Mouse (Mus musculus) ovary, postnatal 14 days (tissue): Measurements from ENCODE around the gene Tmem242.
"Not testable (repeated sequence)": the region's sequence is repeated elsewhere in the genome, so short reads cannot be mapped to it uniquely, and the experiment has no call there.

Experiments
- DNase-seq: peaks from one replicate; pipeline ENCODE4 v3.0.0; 2022; ENCODE audit warnings: low spot score

Gene Tmem242

GRCm38 (mm10) chr17:5440159-5440971, at the start of gene Tmem242:
Gene Tmem242 (minus strand): TSS chr17:5440259.
- DNase-seq, result peak; percentile 96

- no peak for DNase-seq
Measured at GRCm38 (mm10) chr17:5488156-5488555, 48.1 kb upstream of the Tmem242 start.

- DNase-seq, result no peak
Measured at GRCm38 (mm10) chr17:5484663-5485062, 44.6 kb upstream of the Tmem242 start.

- no peak for DNase-seq
Measured at GRCm38 (mm10) chr17:5483456-5483855, 43.4 kb upstream of the Tmem242 start.

GRCm38 (mm10) chr17:5475960-5476725, 36.1 kb upstream of the Tmem242 start:
- no peak for DNase-seq

- no peak for DNase-seq
Measured at GRCm38 (mm10) chr17:5472268-5472667, 32.2 kb upstream of the Tmem242 start.

- no peak for DNase-seq
Measured at GRCm38 (mm10) chr17:5467177-5467576, 27.1 kb upstream of the Tmem242 start.

- DNase-seq, result no peak
Measured at GRCm38 (mm10) chr17:5466736-5467135, 26.7 kb upstream of the Tmem242 start.

GRCm38 (mm10) chr17:5463912-5464311, 23.9 kb upstream of the Tmem242 start:
- no peak for DNase-seq

- no peak for DNase-seq
Measured at GRCm38 (mm10) chr17:5453657-5454056, 13.6 kb upstream of the Tmem242 start.

GRCm38 (mm10) chr17:5443751-5444150, 3.7 kb upstream of the Tmem242 start:
- peak; percentile 26 for DNase-seq

- DNase-seq, result no peak
Measured at GRCm38 (mm10) chr17:5443260-5443659, 3.2 kb upstream of the Tmem242 start.

- not testable (repeated sequence) for DNase-seq
Measured at GRCm38 (mm10) chr17:5442403-5442802, 2.3 kb upstream of the Tmem242 start.

- no peak for DNase-seq
Measured at GRCm38 (mm10) chr17:5439831-5440158, 264 bp downstream of the Tmem242 start.

GRCm38 (mm10) chr17:5429772-5430133, 10.3 kb downstream of the Tmem242 start:
- DNase-seq, result no peak

GRCm38 (mm10) chr17:5429090-5429771, 10.8 kb downstream of the Tmem242 start:
- peak; percentile 91 for DNase-seq

- no peak for DNase-seq
Measured at GRCm38 (mm10) chr17:5425204-5425603, 14.9 kb downstream of the Tmem242 start.

GRCm38 (mm10) chr17:5424156-5424555, 15.9 kb downstream of the Tmem242 start:
- no peak for DNase-seq

- DNase-seq, result no peak
Measured at GRCm38 (mm10) chr17:5421835-5422234, 18.2 kb downstream of the Tmem242 start.

- DNase-seq, result no peak
Measured at GRCm38 (mm10) chr17:5419771-5420518, 20.1 kb downstream of the Tmem242 start.

- no peak for DNase-seq
Measured at GRCm38 (mm10) chr17:5419056-5419455, 21.0 kb downstream of the Tmem242 start.

GRCm38 (mm10) chr17:5418545-5418944, 21.5 kb downstream of the Tmem242 start, which contains the start of gene Ldhal6b:
Gene Ldhal6b (minus strand): TSS chr17:5418767.
- no peak for DNase-seq
